Mouse (Mus musculus): ENCODE results near the gene Lbhd2. TPM values are rescaled to one million over a fixed set of nuclear protein-coding genes. Genes with fewer than 3 reads are reported as not detected.
A peak's percentile ranks its signal among the peaks of the same experiment; 100 is the strongest.

Gene Lbhd2
- total RNA-seq, 4 experiments from 2014 or later: not detected

- DNase-seq (ENCODE audit: low spot score in 2 of 2): peak; percentile 50 to 67
These were observed 24.5 kb downstream of the Lbhd2 start for GRCm38 (mm10) chr12:111430868-111431817.

- DNase-seq (ENCODE audit: low spot score in 2 of 2): no peak
These were observed 25.5 kb downstream of the Lbhd2 start for GRCm38 (mm10) chr12:111432097-111432496.

- DNase-seq (ENCODE audit: low spot score in 2 of 2): no peak
These were observed 26.2 kb downstream of the Lbhd2 start for GRCm38 (mm10) chr12:111432751-111433331.

- DNase-seq (ENCODE audit: low spot score in 2 of 2): no peak
These were observed 27.6 kb downstream of the Lbhd2 start for GRCm38 (mm10) chr12:111434164-111434744.

GRCm38 (mm10) chr12:111434745-111435327, 28.2 kb downstream of the Lbhd2 start:
- no peak for DNase-seq (ENCODE audit: low spot score in 2 of 2)

- DNase-seq (ENCODE audit: low spot score in 2 of 2): no peak
These were observed 29.6 kb downstream of the Lbhd2 start for GRCm38 (mm10) chr12:111436170-111436569.

GRCm38 (mm10) chr12:111436640-111437039, 30.0 kb downstream of the Lbhd2 start:
- DNase-seq (ENCODE audit: low spot score in 2 of 2): no peak

- DNase-seq (ENCODE audit: low spot score in 2 of 2): no peak
These were observed 30.8 kb downstream of the Lbhd2 start for GRCm38 (mm10) chr12:111437222-111437900.

- DNase-seq (ENCODE audit: low spot score in 2 of 2): no peak
These were observed 32.2 kb downstream of the Lbhd2 start for GRCm38 (mm10) chr12:111438850-111439249.

GRCm38 (mm10) chr12:111440701-111441373, 34.2 kb downstream of the Lbhd2 start:
- no peak for DNase-seq (ENCODE audit: low spot score in 2 of 2)

- DNase-seq (ENCODE audit: low spot score in 2 of 2): no peak
These were observed 34.9 kb downstream of the Lbhd2 start for GRCm38 (mm10) chr12:111441523-111441922.

GRCm38 (mm10) chr12:111442309-111443010, 35.9 kb downstream of the Lbhd2 start, which contains the start of gene Tnfaip2:
Tnfaip2 (plus strand) TSS chr12:111442469.
- DNase-seq (ENCODE audit: low spot score in 2 of 2): peak; percentile 78 to 84

GRCm38 (mm10) chr12:111443011-111443870, 36.6 kb downstream of the Lbhd2 start:
- no peak for DNase-seq (ENCODE audit: low spot score in 2 of 2)

GRCm38 (mm10) chr12:111443921-111444831, 37.6 kb downstream of the Lbhd2 start:
- DNase-seq (ENCODE audit: low spot score in 2 of 2): no peak

GRCm38 (mm10) chr12:111445161-111445889, 38.7 kb downstream of the Lbhd2 start:
- DNase-seq (ENCODE audit: low spot score in 2 of 2): no peak

- DNase-seq (ENCODE audit: low spot score in 2 of 2): no peak
These were observed 39.4 kb downstream of the Lbhd2 start for GRCm38 (mm10) chr12:111445890-111446613.

GRCm38 (mm10) chr12:111446745-111447144, 40.1 kb downstream of the Lbhd2 start:
- no peak for DNase-seq (ENCODE audit: low spot score in 2 of 2)
